Mouse (Mus musculus): ENCODE measurements around the gene Cks1b. TPM values are rescaled to one million over a fixed set of nuclear protein-coding genes. Genes with fewer than 3 reads are reported as not detected.

Gene Cks1b
- polyA plus RNA-seq, 1 experiment from 2014 or later: 252 TPM

- no peaks in the 10 kb centered on the region for H3K9me3 ChIP-seq
- H3K27me3 ChIP-seq (replicated peaks): no peaks in the 10 kb centered on the region
- H3K36me3 ChIP-seq: peaks cover 22% of the 10 kb centered on the region
- no peak overlapping the region for H3K4me2 ChIP-seq (replicated peaks)
- peaks cover 7% of the 10 kb centered on the region for H3K4me1 ChIP-seq
- H3K4me3 ChIP-seq: no peak overlapping the region
- H3K27ac ChIP-seq: no peak overlapping the region
- no peak for ATAC-seq (ENCODE audit: low FRiP score, low read depth)
- H3K9ac ChIP-seq: no peak overlapping the region
- over 99% methylated on average over 3 of the region's 3 CpGs for WGBS
These were observed 8.5 kb downstream of the Cks1b start for GRCm38 (mm10) chr3:89409701-89410100.

GRCm38 (mm10) chr3:89408448-89408847, 9.7 kb downstream of the Cks1b start:
- peaks cover 7% of the 10 kb centered on the region for H3K4me1 ChIP-seq
- no peak overlapping the region for H3K9ac ChIP-seq
- peaks cover 24% of the 10 kb centered on the region for H3K36me3 ChIP-seq
- H3K9me3 ChIP-seq: no peaks in the 10 kb centered on the region
- H3K27me3 ChIP-seq (replicated peaks): no peaks in the 10 kb centered on the region
- no peak overlapping the region for H3K4me3 ChIP-seq
- WGBS: 65% methylated on average over 16 of the region's 16 CpGs
- ATAC-seq (ENCODE audit: low FRiP score, low read depth): no peak
- no peak overlapping the region for H3K4me2 ChIP-seq (replicated peaks)
- H3K27ac ChIP-seq: no peak overlapping the region

- Histone ChIP-seq H3K9me3 (no peaks in the 10 kb centered on the region), H3K27me3 (replicated peaks) (no peaks in the 10 kb centered on the region), H3K4me3 (no peak overlapping the region), H3K4me2 (replicated peaks) (no peak overlapping the region), H3K27ac (no peak overlapping the region), H3K9ac (no peak overlapping the region), H3K36me3 (peaks cover 37% of the 10 kb centered on the region), H3K4me1 (peaks cover 7% of the 10 kb centered on the region)
- 94% methylated on average over 6 of the region's 6 CpGs for WGBS
- no peak for ATAC-seq (ENCODE audit: low FRiP score, low read depth)
These were observed 11.3 kb downstream of the Cks1b start for GRCm38 (mm10) chr3:89406887-89407286.

GRCm38 (mm10) chr3:89402693-89403092, 15.5 kb downstream of the Cks1b start, which contains the start of gene Lenep:
Gene Lenep (minus strand): TSS chr3:89402793.
- WGBS: 86% methylated on average over 5 of the region's 5 CpGs
- H3K4me2 ChIP-seq (replicated peaks): no peak within 1 kb of the TSS
- no peak within 1 kb of the TSS for H3K27ac ChIP-seq
- no peak for ATAC-seq (ENCODE audit: low FRiP score, low read depth)
- H3K4me1 ChIP-seq: no peaks in the 10 kb centered on the region
- no peak within 1 kb of the TSS for H3K9ac ChIP-seq
- H3K27me3 ChIP-seq (replicated peaks): no peaks in the 10 kb centered on the region
- H3K4me3 ChIP-seq: no peak within 1 kb of the TSS
- H3K9me3 ChIP-seq: no peaks in the 10 kb centered on the region
- H3K36me3 ChIP-seq: peaks cover 42% of the 10 kb centered on the region

- Histone ChIP-seq H3K4me1 (no peaks in the 10 kb centered on the region), H3K9ac (no peak overlapping the region), H3K9me3 (no peaks in the 10 kb centered on the region), H3K4me2 (replicated peaks) (no peak overlapping the region), H3K27ac (no peak overlapping the region), H3K36me3 (peaks cover 36% of the 10 kb centered on the region), H3K4me3 (no peak overlapping the region), H3K27me3 (replicated peaks) (0 out of 2 replicates have a peak, but pooled peaks cover under 1% of the 10 kb centered on the region)
- WGBS: 92% methylated on average over 7 of the region's 7 CpGs
- no peak for ATAC-seq (ENCODE audit: low FRiP score, low read depth)
These were observed 16.9 kb downstream of the Cks1b start for GRCm38 (mm10) chr3:89401329-89401728.

GRCm38 (mm10) chr3:89396654-89397005, 21.6 kb downstream of the Cks1b start:
- H3K9me3 ChIP-seq: no peaks in the 10 kb centered on the region
- peak overlapping the region; percentile 100 for H3K4me2 ChIP-seq (replicated peaks)
- peaks cover 45% of the 10 kb centered on the region for H3K4me1 ChIP-seq
- H3K36me3 ChIP-seq: peaks cover 4% of the 10 kb centered on the region; the same call in 1 of the 2 replicates
- peaks cover 22% of the 10 kb centered on the region for H3K27me3 ChIP-seq (replicated peaks)
- WGBS: 2% methylated on average over 4 of the region's 4 CpGs
- ATAC-seq (ENCODE audit: low FRiP score, low read depth): no peak
- no peak overlapping the region for H3K27ac ChIP-seq
- H3K9ac ChIP-seq: no peak overlapping the region; the same call in 1 of the 2 replicates
- peak overlapping the region; percentile 40; the same call in 1 of the 2 replicates for H3K4me3 ChIP-seq

GRCm38 (mm10) chr3:89395806-89396653, 22.2 kb downstream of the Cks1b start:
- peak overlapping the region; percentile 40 for H3K4me3 ChIP-seq
- H3K4me2 ChIP-seq (replicated peaks): peak overlapping the region; percentile 100
- H3K27ac ChIP-seq: no peak overlapping the region
- peaks cover 51% of the 10 kb centered on the region for H3K4me1 ChIP-seq
- H3K27me3 ChIP-seq (replicated peaks): peaks cover 22% of the 10 kb centered on the region
- ATAC-seq (ENCODE audit: low FRiP score, low read depth): no peak
- H3K9me3 ChIP-seq: no peaks in the 10 kb centered on the region
- under 1% methylated on average over 40 of the region's 44 CpGs for WGBS
- peaks cover 4% of the 10 kb centered on the region; the same call in 1 of the 2 replicates for H3K36me3 ChIP-seq
- H3K9ac ChIP-seq: peak overlapping the region; percentile 49

- Histone ChIP-seq H3K4me1 (peaks cover 57% of the 10 kb centered on the region), H3K9ac (0 out of 2 replicates have a peak overlapping the region, but pooled peaks have one; percentile 49), H3K4me2 (replicated peaks) (peak overlapping the region; percentile 100), H3K27me3 (replicated peaks) (peaks cover 22% of the 10 kb centered on the region), H3K36me3 (peaks cover 4% of the 10 kb centered on the region; the same call in 1 of the 2 replicates), H3K9me3 (no peaks in the 10 kb centered on the region), H3K27ac (no peak overlapping the region), H3K4me3 (peak overlapping the region; percentile 50; the same call in 1 of the 2 replicates)
- ATAC-seq (ENCODE audit: low FRiP score, low read depth): no peak
- 1% methylated on average over 10 of the region's 10 CpGs for WGBS
These were observed 22.8 kb downstream of the Cks1b start for GRCm38 (mm10) chr3:89395419-89395805.

- H3K36me3 ChIP-seq: peaks cover 4% of the 10 kb centered on the region; the same call in 1 of the 2 replicates
- H3K4me1 ChIP-seq: peaks cover 60% of the 10 kb centered on the region
- H3K9me3 ChIP-seq: no peaks in the 10 kb centered on the region
- no peak overlapping the region for H3K27ac ChIP-seq
- peaks cover 22% of the 10 kb centered on the region for H3K27me3 ChIP-seq (replicated peaks)
- WGBS: under 1% methylated on average over 12 of the region's 12 CpGs
- ATAC-seq (ENCODE audit: low FRiP score, low read depth): 0 out of 2 replicates have a peak, but pooled peaks have one; percentile 11
- H3K4me3 ChIP-seq: peak overlapping the region; percentile 50
- peak overlapping the region; percentile 50 for H3K9ac ChIP-seq
- H3K4me2 ChIP-seq (replicated peaks): peak overlapping the region; percentile 100
These were observed 23.3 kb downstream of the Cks1b start for GRCm38 (mm10) chr3:89394894-89395256.

GRCm38 (mm10) chr3:89394006-89394893, 23.9 kb downstream of the Cks1b start, which contains the start of gene Zbtb7b:
Gene Zbtb7b (minus strand): TSS chr3:89394776.
- Histone ChIP-seq H3K9ac (peak within 1 kb of the TSS; percentile 50), H3K9me3 (no peaks in the 10 kb centered on the region), H3K27ac (no peak within 1 kb of the TSS), H3K36me3 (no peaks in the 10 kb centered on the region), H3K27me3 (replicated peaks) (peaks cover 22% of the 10 kb centered on the region), H3K4me2 (replicated peaks) (peak within 1 kb of the TSS; percentile 100), H3K4me3 (peak within 1 kb of the TSS; percentile 50), H3K4me1 (peaks cover 60% of the 10 kb centered on the region)
- WGBS: under 1% methylated on average over 40 of the region's 42 CpGs
- peak; percentile 54 for ATAC-seq (ENCODE audit: low FRiP score, low read depth)

- no peaks in the 10 kb centered on the region for H3K9me3 ChIP-seq
- H3K4me3 ChIP-seq: peak overlapping the region; percentile 50
- H3K36me3 ChIP-seq: no peaks in the 10 kb centered on the region
- peak overlapping the region; percentile 100 for H3K4me2 ChIP-seq (replicated peaks)
- ATAC-seq (ENCODE audit: low FRiP score, low read depth): peak; percentile 94
- WGBS: under 1% methylated on average over 15 of the region's 15 CpGs
- peaks cover 22% of the 10 kb centered on the region for H3K27me3 ChIP-seq (replicated peaks)
- peak overlapping the region; percentile 50 for H3K9ac ChIP-seq
- no peak overlapping the region for H3K27ac ChIP-seq
- peaks cover 60% of the 10 kb centered on the region for H3K4me1 ChIP-seq
These were observed 24.6 kb downstream of the Cks1b start for GRCm38 (mm10) chr3:89393605-89394004.

GRCm38 (mm10) chr3:89392871-89393311, 25.3 kb downstream of the Cks1b start:
- Histone ChIP-seq H3K4me3 (peak overlapping the region; percentile 50), H3K4me1 (peaks cover 60% of the 10 kb centered on the region)

More at GRCm38 (mm10) chr3:89392871-89393311, 25.3 kb downstream of the Cks1b start:
- peaks cover 22% of the 10 kb centered on the region for H3K27me3 ChIP-seq (replicated peaks)
- ATAC-seq (ENCODE audit: low FRiP score, low read depth): no peak
- 2% methylated on average over 22 of the region's 24 CpGs for WGBS
- H3K27ac ChIP-seq: no peak overlapping the region
- no peaks in the 10 kb centered on the region for H3K36me3 ChIP-seq
- no peak overlapping the region for H3K9ac ChIP-seq
- no peaks in the 10 kb centered on the region for H3K9me3 ChIP-seq
- peak overlapping the region; percentile 100 for H3K4me2 ChIP-seq (replicated peaks)

Measured in neural tube, embryonic 12.5 days (tissue).